Mouse (Mus musculus) limb, embryonic 13.5 days (tissue): ENCODE data around the gene Gm20489. TPM values are rescaled to one million over a fixed set of nuclear protein-coding genes. Genes with fewer than 3 reads are reported as not detected.
A peak's percentile ranks its signal among the peaks of the same experiment; 100 is the strongest.

Source experiments
- ATAC-seq: fragments of 200-750 bp; cut with Nextera tagmentation; 2 replicates; pipeline ENCODE4 v1.8.0; 2017; ENCODE audit warnings: low read depth, moderate number of reproducible peaks, moderate TSS enrichment; ENCODE audit not compliant: low FRiP score
- H3K27ac ChIP-seq: fragments of 300-500 bp; sonication (generic); 2 replicates; pipeline ENCODE4 v1.5.1; 2015; ENCODE audit warnings: inconsistent platforms, mild to moderate bottlenecking, moderate library complexity
- H3K27me3 ChIP-seq: fragments of 300-500 bp; sonication (generic); 2 replicates; pipeline ENCODE4 v1.6.1; 2015; ENCODE audit warnings: mild to moderate bottlenecking, inconsistent platforms
- H3K36me3 ChIP-seq: fragments of 300-500 bp; sonication (generic); 2 replicates; pipeline ENCODE4 v1.6.1; 2015; ENCODE audit warnings: inconsistent platforms, mild to moderate bottlenecking, moderate library complexity
- H3K4me1 ChIP-seq: fragments of 300-500 bp; sonication (generic); 2 replicates; pipeline ENCODE4 v1.6.1; 2015; ENCODE audit warnings: inconsistent platforms
- H3K4me2 ChIP-seq: fragments of 300-500 bp; sonication (generic); replicated peaks from 2 replicates; pipeline ENCODE4 v1.6.1; 2015; ENCODE audit warnings: inconsistent platforms, mild to moderate bottlenecking, moderate library complexity
- H3K4me3 ChIP-seq: fragments of 300-500 bp; sonication (generic); 2 replicates; pipeline ENCODE4 v1.5.1; 2015; ENCODE audit warnings: moderate library complexity, mild to moderate bottlenecking, inconsistent platforms
- H3K9ac ChIP-seq: fragments of 300-500 bp; sonication (generic); 2 replicates; pipeline ENCODE4 v1.6.1; 2015; ENCODE audit warnings: mild to moderate bottlenecking, inconsistent platforms
- H3K9me3 ChIP-seq: fragments of 300-500 bp; sonication (generic); 2 replicates; pipeline ENCODE4 v1.6.1; 2016; ENCODE audit warnings: inconsistent platforms
- WGBS: fragments of 180-500 bp; shearing (Covaris S2); methylation state at CpG from one replicate; pipeline ENCODE4 v1.1.7; 2015; 5-methylcytosine and 5-hydroxymethylcytosine counted together
- polyA plus RNA-seq: library from polyadenylated mRNA; unstranded; fragments of >200 nt; fragmentation: Nextera tagmentation; extraction: Ambion mirVana; gene quantifications from 2 replicates; pipeline ENCODE4 v1.2.1, GENCODE M21; 2015

The Gm20489 gene
- polyA plus RNA-seq, 1 experiment from 2014 or later, result not detected

DNA sequence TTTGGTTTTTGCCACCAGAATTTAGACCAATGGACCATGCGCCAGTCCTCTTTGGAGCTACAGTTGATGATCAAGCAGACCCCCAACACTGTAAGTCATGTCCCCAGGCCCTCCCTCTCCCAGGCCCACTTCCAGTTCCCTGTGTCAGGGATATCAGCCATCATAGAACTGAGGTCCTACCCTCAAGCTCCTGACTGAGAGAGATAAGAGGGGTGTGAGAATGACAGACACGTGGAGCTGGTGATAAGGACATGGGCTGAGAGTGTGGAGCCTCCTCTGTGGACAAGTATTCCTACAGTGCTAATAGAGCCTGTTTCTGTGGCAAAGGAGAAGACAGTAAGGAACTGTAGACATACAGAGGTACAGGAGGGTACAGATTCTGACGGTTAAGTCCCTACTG lies 18.7 kb upstream of the Gm20489 start:
- Histone ChIP-seq H3K9me3 (no peaks in the 10 kb centered on the region), H3K27ac (no peak overlapping the region), H3K4me2 (no peak overlapping the region), H3K4me1 (no peaks in the 10 kb centered on the region), H3K9ac (no peak overlapping the region), H3K27me3 (peaks cover 6% of the 10 kb centered on the region), H3K4me3 (no peak overlapping the region), H3K36me3 (peaks cover 91% of the 10 kb centered on the region)
- WGBS, result 86% methylated on average over 3 of the region's 3 CpGs
- ATAC-seq, result no peak

DNA sequence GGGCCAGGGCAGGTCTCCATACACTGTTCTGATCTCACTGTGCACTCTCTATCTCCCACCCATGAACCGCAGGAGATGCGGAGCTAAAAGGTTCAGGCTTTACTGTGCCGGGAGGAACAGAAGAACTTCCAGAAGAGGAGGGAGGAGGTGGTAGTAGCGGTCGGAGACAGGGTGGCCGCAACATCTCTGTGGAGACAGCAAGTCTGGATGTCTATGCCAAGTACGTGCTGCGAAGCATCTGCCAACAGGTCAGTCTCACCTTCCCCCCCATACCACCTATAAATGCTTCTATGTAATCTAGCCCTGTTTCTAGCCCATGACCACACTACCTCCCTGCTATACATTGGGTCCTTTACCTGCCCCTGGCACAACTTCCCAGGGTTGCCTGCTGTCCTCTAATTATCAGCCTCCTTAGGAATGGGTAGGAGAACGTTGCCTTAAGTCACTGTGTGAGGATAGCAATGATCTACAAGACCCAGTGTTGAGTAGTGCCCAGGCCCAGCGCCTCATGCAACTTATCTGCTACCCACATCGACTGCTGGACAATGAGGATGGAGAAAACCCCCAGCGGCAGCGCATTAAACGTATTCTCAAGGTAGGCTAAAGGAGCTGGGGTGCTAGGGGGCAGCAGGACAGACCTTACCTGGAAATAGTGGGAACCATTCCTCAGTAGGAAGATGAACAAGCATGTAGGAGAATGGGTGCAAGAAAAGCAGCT lies 17.3 kb upstream of the Gm20489 start:
- ATAC-seq, result no peak
- Histone ChIP-seq H3K9me3 (no peaks in the 10 kb centered on the region), H3K4me3 (no peak overlapping the region), H3K4me1 (no peaks in the 10 kb centered on the region), H3K4me2 (no peak overlapping the region), H3K36me3 (peaks cover 87% of the 10 kb centered on the region), H3K9ac (no peak overlapping the region), H3K27ac (no peak overlapping the region), H3K27me3 (peaks cover 6% of the 10 kb centered on the region)
- WGBS, result 90% methylated on average over 14 of the region's 14 CpGs

DNA sequence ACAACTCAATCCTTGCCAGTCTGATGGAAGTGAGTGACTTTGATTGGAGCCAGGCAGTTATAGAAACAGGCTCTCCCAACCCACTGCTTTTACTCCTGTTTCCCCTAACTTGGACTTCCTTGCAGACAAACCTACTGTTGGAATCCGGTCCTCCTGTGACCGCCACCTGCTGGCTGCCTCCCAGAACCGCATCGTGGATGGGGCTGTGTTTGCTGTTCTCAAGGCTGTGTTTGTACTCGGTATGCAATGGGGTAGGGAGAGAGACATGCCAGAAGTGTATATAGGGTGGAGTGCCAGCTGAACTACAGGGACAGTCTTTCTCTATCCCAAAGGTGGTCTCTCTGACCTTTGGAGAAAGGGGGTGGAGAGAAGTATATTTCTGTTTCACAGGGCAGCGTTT lies 16.7 kb upstream of the Gm20489 start:
- Histone ChIP-seq H3K9ac (no peak overlapping the region), H3K36me3 (peaks cover 89% of the 10 kb centered on the region), H3K9me3 (no peaks in the 10 kb centered on the region), H3K4me2 (no peak overlapping the region), H3K4me3 (no peak overlapping the region), H3K4me1 (no peaks in the 10 kb centered on the region), H3K27ac (no peak overlapping the region), H3K27me3 (peaks cover 7% of the 10 kb centered on the region)
- WGBS, result 31% methylated on average over 6 of the region's 6 CpGs
- ATAC-seq, result 0 out of 2 replicates have a peak, but pooled peaks have one; percentile 54

DNA sequence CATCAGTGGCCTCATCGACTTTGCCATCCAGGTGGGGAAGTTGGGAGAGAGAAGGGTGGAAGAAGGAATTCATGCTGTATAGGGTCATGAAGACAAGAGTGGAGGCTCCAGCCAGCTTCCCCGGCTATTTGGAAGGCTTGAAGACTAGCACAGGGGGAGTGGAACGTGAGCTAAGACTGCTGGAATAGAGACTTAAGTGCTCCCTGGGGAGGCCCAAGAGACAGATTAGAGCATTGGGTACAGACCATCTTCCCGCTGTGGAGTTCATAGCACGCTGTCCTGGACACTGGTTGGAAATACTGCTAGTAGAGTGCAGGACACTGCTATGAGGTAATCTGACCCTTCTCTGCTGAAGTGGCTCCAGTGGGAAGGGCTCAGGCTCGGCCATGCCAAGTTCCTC lies 14.0 kb upstream of the Gm20489 start:
- Histone ChIP-seq H3K4me1 (no peaks in the 10 kb centered on the region), H3K4me3 (no peak overlapping the region), H3K4me2 (no peak overlapping the region), H3K36me3 (peaks cover 85% of the 10 kb centered on the region), H3K27ac (no peak overlapping the region), H3K27me3 (peaks cover 8% of the 10 kb centered on the region), H3K9me3 (no peaks in the 10 kb centered on the region), H3K9ac (no peak overlapping the region)
- no peak for ATAC-seq
- WGBS, result 72% methylated on average over 6 of the region's 6 CpGs

DNA sequence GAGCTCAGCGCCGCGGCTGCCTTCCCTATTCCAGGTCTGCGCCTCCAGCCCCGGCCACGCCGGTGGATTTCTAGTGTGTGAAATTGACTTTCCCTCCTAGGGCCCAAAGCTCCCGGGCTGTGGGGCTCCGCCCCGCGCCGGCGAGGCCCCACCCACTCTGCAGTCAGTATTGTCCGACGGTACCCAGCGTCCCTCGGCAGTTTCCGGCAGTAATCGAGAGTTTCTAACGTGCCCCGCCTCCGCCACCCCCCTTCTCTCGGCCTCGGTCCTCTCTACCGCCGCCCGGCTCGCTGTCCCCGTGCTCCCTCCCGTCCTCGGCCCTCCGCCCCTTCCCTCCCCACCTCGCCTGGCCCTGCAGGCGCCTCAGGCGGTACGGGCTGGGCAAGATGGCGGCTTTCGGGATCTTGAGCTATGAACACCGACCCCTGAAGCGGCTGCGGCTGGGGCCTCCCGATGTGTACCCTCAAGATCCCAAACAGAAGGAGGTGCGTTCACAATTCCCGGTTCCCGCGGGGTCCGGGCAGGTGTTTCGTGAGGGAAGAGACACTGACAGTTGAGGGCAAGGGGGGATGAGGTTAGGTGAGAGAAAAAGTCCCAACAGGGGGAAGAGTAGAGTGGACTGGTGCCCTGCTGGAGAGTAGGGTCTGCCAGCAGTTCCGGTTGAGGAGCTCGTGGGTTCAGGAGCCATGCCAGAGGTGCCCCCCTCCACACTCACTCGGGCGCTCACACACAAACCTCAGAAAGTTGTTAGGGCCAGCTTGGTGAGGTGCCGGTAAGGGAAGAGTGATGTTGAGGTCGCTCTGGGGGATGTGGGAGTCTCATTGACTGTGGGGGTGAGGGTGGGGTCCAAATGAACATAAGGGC lies 5.3 kb upstream of the Gm20489 start, which contains the start of gene Med12:
TSS of gene Med12 (plus strand) at position 156 of the 864 bp plus-strand sequence.
- peak within 1 kb of the TSS; percentile 73 for H3K9ac ChIP-seq
- H3K27ac ChIP-seq, result peak within 1 kb of the TSS; percentile 84
- peaks cover 10% of the 10 kb centered on the region for H3K4me1 ChIP-seq
- no peaks in the 10 kb centered on the region for H3K9me3 ChIP-seq
- peak within 1 kb of the TSS; percentile 63 for H3K4me2 ChIP-seq
- peaks cover 20% of the 10 kb centered on the region for H3K36me3 ChIP-seq
- H3K27me3 ChIP-seq, result peaks cover 19% of the 10 kb centered on the region; the same call in 1 of the 2 replicates
- 16% methylated on average over 45 of the region's 54 CpGs for WGBS
- H3K4me3 ChIP-seq, result peak within 1 kb of the TSS; percentile 58
- peak; percentile 98 for ATAC-seq

DNA sequence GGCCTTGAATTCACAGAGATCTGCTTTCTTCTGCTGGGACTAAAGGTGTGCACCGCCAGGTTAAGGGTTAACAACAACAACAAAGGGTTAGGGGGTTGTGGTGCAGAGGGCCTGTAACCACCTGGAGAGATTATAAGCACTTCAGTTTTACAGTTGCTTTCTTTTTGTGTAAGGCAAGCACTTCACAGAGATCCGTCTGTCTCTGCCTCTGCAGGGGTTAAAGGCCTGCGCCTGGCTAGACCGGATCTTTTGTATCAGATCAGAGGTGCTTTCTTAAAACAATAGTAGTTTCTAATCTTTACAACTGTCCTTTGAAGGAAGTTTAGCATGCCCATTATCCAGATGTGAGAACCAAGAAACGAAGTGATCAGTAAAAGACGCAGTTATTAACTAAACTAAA lies 4.6 kb upstream of the Gm20489 start:
- no peaks in the 10 kb centered on the region for H3K9me3 ChIP-seq
- peaks cover 10% of the 10 kb centered on the region for H3K4me1 ChIP-seq
- 16% methylated on average over 6 of the region's 6 CpGs for WGBS
- peak overlapping the region; percentile 52 for H3K4me2 ChIP-seq
- H3K9ac ChIP-seq, result peak overlapping the region; percentile 73; the same call in 1 of the 2 replicates
- ATAC-seq, result 0 out of 2 replicates have a peak, but pooled peaks have one; percentile 2
- H3K27ac ChIP-seq, result peak overlapping the region; percentile 44; the same call in 1 of the 2 replicates
- peaks cover 13% of the 10 kb centered on the region for H3K36me3 ChIP-seq
- H3K27me3 ChIP-seq, result peaks cover 19% of the 10 kb centered on the region; the same call in 1 of the 2 replicates
- H3K4me3 ChIP-seq, result peak overlapping the region; percentile 58

DNA sequence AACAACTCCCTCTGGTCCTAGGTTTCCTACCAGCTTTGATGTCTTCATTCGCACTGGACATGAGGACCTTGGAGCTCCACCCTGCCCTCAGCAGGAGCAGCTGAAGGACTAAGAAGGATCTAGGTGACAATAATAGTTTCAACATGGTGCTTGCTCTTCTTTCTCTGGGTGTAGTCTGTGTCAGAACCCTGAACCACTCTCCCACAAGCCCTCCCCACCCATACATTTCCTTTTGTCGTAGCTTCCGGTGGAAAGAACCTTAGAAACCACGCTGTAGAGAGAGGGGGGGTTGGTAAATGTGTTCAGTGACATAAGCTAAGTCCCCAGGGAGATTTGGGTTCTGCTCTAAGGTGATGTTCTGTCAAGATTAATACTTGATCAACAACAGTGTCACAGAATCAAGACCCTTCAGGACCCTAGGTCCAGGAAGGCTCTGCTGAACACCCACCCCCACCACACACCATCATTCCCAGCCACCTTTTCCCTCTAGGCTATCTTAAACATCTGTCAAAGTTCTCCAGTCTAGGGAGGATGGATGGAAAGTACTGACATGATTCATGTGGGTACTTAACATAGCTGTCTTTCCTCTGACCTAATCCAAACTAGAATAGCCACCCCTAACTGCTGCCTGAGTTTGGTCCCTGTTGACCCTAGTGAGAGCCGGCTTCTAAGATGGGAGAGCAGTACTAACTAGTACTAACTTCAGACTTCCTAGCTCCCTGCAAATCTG lies 633 bp downstream of the Gm20489 start, which contains the start of gene Il2rg:
TSS of gene Il2rg (minus strand) at position 231 of the 730 bp plus-strand sequence.
- no peak within 1 kb of the TSS for H3K27ac ChIP-seq
- no peak within 1 kb of the TSS for H3K9ac ChIP-seq
- H3K36me3 ChIP-seq, result no peaks in the 10 kb centered on the region
- peaks cover 15% of the 10 kb centered on the region; the same call in 1 of the 2 replicates for H3K27me3 ChIP-seq
- 0 out of 2 replicates have a peak, but pooled peaks cover 2% of the 10 kb centered on the region for H3K4me1 ChIP-seq
- 51% methylated on average over 5 of the region's 5 CpGs for WGBS
- no peak for ATAC-seq
- H3K9me3 ChIP-seq, result no peaks in the 10 kb centered on the region
- no peak within 1 kb of the TSS for H3K4me3 ChIP-seq
- no peak within 1 kb of the TSS for H3K4me2 ChIP-seq

DNA sequence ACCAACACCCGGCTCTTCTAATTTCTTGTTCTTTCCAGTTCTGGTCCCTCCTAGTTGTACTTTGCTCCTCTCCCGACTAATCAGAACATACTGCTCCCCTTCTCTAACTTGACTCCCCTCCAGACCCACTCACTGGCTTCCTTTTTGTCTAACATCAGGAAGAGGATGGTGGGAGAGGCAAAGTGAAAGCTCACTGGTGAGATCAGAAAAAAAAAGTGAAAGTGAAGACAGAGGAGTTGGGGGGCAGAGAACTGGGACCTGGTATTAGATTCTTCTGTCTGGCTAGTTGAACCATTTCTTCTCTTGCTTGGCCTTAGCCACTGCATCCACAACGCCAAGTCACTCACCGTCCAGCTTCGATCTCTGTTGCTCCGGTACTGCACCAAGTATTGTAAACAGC lies 2.2 kb downstream of the Gm20489 start:
- Histone ChIP-seq H3K9ac (no peak overlapping the region), H3K36me3 (no peaks in the 10 kb centered on the region), H3K27ac (no peak overlapping the region), H3K4me3 (no peak overlapping the region), H3K4me1 (peaks cover 5% of the 10 kb centered on the region; the same call in 1 of the 2 replicates), H3K27me3 (peaks cover 10% of the 10 kb centered on the region; the same call in 1 of the 2 replicates), H3K9me3 (no peaks in the 10 kb centered on the region), H3K4me2 (no peak overlapping the region)
- ATAC-seq, result no peak
- WGBS, result 95% methylated on average over 6 of the region's 6 CpGs

DNA sequence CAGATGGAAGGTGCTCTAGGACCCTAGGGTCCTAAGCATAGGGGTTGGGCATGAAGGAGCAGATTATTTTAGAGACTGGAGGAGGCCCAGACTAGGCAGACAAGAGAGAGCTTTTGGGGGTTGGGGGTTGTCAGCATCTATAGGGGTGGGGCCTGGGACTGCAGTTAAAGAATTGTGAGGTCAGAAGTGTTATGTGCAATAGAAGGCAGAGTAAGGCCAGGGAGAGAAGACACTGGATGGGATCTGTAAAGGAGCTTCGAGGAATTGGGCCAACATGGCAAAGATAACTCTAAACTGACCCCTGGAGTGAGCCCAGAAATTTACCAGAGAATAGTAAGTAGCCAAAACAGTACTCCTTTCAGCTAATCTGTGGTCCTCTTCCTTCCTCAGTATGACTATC lies 4.9 kb downstream of the Gm20489 start, which contains the start of gene Gm614:
TSS of gene Gm614 (minus strand) at position 101 of the 400 bp plus-strand sequence.
- Histone ChIP-seq H3K27ac (no peak within 1 kb of the TSS), H3K4me1 (peaks cover 23% of the 10 kb centered on the region), H3K9ac (no peak within 1 kb of the TSS), H3K4me3 (no peak within 1 kb of the TSS), H3K27me3 (peaks cover 10% of the 10 kb centered on the region; the same call in 1 of the 2 replicates), H3K4me2 (no peak within 1 kb of the TSS), H3K36me3 (peaks cover 4% of the 10 kb centered on the region; the same call in 1 of the 2 replicates), H3K9me3 (no peaks in the 10 kb centered on the region)
- no peak for ATAC-seq
- WGBS, result 94% methylated on average over 1 of the region's 1 CpGs

DNA sequence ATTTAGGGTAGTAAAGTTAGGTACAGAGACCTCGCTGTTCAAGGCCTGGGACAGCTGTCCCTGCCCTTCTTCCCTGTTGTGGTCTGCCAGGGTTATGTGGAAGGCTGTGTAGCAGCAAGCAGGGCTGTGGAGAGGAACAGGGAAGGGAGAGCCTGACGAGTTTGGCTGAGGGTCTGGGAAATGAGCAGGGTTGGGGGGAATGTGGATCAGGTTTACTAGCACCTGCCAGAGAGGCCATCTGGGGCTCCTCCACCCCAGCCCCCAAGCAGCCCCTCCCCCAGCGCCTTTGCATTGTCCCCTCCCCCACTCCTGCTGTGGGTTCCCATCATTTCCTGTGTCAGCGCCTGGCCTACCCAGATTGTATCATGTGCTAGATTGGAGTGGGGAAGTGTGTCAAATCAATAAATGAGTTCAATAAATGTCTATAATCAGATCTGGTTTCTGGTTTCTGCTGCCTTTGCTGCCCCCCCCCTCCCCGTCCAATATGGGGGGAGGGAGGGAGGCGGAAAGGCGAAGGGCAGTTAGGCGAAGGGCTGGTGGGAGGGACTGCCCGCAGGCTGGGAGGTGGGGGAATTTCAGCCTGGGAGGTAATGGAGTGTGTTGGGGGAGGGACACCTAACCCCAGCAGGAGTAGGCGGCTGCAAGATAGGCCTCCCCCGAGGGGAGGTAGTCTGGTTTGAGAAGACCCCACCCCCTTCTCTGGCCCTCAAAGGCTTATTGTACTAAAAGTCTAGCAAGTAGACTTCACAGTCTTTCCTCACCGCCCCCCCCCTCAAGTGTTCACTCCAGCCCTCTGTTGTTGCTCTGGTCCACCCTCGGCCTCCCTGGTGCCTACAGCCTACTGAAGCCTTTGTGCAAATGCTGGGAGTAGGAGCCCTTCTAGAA lies 8.1 kb downstream of the Gm20489 start:
- Histone ChIP-seq H3K36me3 (peaks cover 12% of the 10 kb centered on the region), H3K27me3 (no peaks in the 10 kb centered on the region; the same call in 1 of the 2 replicates), H3K4me1 (peaks cover 42% of the 10 kb centered on the region), H3K4me3 (no peak overlapping the region), H3K9me3 (no peaks in the 10 kb centered on the region), H3K4me2 (peak overlapping the region; percentile 28), H3K9ac (no peak overlapping the region), H3K27ac (peak overlapping the region; percentile 87)
- peak; percentile 86 for ATAC-seq
- 19% methylated on average over 9 of the region's 13 CpGs for WGBS

DNA sequence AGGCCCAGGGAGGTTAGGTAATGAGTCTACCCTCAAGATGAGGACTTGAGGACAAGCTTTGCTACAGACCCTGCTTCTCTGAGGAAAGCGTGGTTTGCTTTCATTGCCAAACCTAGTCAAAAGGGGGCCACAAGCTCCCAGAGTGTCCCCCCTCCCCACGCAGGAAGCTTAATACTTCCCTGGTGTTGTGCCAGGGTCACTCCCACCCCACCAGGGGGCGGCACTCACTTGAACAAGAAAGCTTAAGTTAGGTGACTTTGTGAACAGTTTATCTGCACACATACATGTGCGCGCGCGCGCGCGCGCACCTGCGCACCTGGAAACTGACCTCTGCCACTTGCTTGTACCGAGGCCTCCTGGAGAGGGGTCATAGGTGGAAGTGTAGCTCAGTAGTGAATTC lies 12.2 kb downstream of the Gm20489 start:
- H3K36me3 ChIP-seq, result peaks cover 12% of the 10 kb centered on the region
- no peak for ATAC-seq
- H3K4me1 ChIP-seq, result peaks cover 39% of the 10 kb centered on the region
- no peaks in the 10 kb centered on the region for H3K9me3 ChIP-seq
- H3K27me3 ChIP-seq, result no peaks in the 10 kb centered on the region
- H3K4me2 ChIP-seq, result peak overlapping the region; percentile 71
- peak overlapping the region; percentile 73; the same call in 1 of the 2 replicates for H3K9ac ChIP-seq
- no peak overlapping the region for H3K27ac ChIP-seq
- H3K4me3 ChIP-seq, result peak overlapping the region; percentile 62
- WGBS, result 77% methylated on average over 13 of the region's 13 CpGs
